Mouse (Mus musculus) thymus, postnatal 4 days (tissue): ENCODE measurements around the gene Phf21a.

ENCODE experiments used
- DNase-seq: peaks from one replicate; pipeline ENCODE4 v3.0.0; 2021

Gene Phf21a

GRCm38 (mm10) chr2:92365568-92365967 is 272.7 kb downstream of the Phf21a start:
- DNase-seq = no peak

DNA sequence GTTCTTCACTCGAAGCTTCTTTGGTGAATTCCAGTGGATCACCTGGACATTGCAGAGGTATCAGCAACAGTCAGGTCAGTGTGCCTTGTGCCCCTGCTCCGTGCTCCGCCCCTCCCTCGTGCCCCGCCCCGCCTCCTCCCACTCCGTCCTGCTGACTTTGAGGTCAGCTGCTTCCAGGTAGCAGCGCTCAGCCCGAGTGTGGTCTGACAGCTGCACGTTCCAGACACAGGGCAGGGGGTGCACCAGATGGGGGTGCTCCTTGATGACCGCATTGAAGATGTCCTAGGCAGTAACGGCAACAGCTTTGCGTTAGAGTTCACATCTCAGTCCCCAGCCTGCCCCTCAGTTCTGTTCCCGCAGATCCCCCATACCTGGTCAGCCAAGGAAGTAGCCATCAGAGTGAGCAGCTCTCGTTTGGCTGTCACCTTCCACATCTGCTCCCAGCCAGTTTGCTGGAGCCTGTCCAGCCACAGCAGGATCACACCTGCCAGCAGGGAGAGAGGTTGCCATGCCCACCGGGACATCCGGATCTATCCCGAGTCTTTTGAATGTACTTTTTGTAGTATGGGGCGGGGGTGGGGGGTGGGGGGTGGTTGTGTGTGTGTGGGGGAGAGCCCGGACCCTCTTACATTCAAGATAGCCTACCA is 274.6 kb downstream of the Phf21a start:
- DNase-seq = no peak

DNA sequence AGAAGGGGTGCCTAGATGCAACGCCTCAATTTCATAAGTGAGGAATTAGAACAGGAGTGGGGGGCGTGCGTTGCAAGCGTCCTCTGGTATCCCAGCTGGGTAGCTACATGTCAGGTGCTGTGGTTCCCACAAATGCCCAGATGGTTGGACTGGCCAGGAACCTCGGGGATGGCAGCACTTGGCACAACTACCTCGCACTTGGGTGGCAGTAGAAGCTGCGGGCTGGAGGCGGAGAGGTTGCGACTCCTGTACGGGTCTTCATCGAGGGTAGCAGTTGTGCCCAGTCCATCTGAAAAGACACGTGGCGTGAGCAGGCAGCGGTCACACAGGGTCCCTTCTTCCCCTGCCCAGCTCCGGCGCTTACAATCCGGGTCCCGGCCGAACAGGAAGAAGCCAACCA is 277.5 kb downstream of the Phf21a start:
- DNase-seq = no peak

- peak; percentile 66 for DNase-seq
Measured at GRCm38 (mm10) chr2:92370821-92371805, 278.2 kb downstream of the Phf21a start.

- DNase-seq = no peak
Measured at GRCm38 (mm10) chr2:92371971-92372690, 279.2 kb downstream of the Phf21a start.

- DNase-seq = no peak
Measured at GRCm38 (mm10) chr2:92372767-92373436, 280.0 kb downstream of the Phf21a start.

- DNase-seq = no peak
Measured at GRCm38 (mm10) chr2:92373437-92373813, 280.5 kb downstream of the Phf21a start.

DNA sequence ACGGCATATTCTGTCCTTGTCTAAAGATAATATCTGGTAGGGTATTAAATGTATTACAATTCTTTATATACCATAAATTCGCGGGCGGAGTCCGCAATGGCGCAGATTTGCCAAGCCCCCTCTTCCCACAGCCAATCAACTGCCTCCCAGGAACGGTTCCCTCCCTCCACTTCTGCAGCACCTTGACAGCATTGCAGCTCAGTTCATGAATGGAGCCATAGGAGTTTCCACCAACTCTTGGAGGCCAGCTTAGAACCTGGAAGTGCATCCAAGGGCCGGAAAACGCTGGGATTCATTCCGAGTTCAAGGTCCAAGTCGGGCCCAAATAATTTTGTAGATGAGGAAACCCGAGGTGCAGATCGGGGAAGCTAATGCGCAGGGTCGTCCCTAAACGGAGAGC is 281.6 kb downstream of the Phf21a start, which contains the start of the genes Pex16 and Large2:
TSS of gene Pex16 (plus strand) at position 163 of the 400 bp plus-strand sequence.
TSS of gene Large2 (minus strand) at position 356 of the 400 bp plus-strand sequence.
- DNase-seq = peak; percentile 63

DNA sequence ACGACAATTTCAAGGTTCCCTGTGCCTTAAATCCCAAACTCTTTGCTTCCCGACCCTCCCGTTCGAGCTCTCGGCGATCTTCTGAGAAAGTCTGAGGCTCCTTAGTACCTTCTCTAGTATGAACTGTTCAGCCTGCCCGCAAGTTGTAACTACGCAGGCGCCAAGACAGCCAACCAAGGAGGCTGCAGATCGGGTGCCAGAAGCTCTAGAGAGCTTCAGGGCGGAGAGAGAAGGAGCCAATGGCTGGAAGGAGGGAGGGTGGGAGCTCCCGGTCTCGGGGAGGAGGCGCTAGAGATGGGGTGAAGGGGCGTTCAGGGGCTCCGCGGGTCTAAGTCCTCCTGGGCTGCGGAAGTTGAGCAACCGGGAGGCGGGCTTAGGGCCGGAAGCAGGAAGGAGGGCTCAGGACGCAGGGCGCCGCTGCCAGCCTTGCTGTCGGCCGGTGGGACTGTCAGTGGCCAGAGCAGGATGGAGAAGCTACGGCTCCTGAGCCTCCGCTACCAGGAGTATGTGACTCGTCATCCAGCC is 282.2 kb downstream of the Phf21a start:
- DNase-seq = peak; percentile 92

GRCm38 (mm10) chr2:92375788-92376187 is 282.9 kb downstream of the Phf21a start:
- DNase-seq = no peak

DNA sequence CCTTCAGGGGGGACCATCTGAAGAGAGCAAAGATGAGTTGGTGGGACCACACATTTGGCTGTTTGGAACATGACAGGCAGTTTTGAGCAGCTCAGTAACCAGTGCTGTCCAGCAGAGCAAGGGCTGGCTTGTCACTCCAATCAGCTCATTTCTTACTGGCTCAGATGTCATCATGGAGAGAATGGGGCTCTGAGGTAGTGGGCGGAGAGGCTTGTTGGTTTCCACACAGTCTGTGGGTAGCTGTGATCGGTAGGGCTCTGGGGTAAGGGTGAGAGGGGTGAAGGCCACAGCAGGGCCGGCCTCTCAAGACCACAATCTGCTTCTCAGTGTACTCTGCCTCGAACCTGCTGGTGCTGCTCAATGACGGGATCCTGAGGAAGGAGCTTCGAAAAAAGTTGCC is 283.4 kb downstream of the Phf21a start:
- no peak for DNase-seq

- no peak for DNase-seq
Measured at GRCm38 (mm10) chr2:92377320-92377719, 284.4 kb downstream of the Phf21a start.

- no peak for DNase-seq
Measured at GRCm38 (mm10) chr2:92379783-92380494, 287.0 kb downstream of the Phf21a start.

DNA sequence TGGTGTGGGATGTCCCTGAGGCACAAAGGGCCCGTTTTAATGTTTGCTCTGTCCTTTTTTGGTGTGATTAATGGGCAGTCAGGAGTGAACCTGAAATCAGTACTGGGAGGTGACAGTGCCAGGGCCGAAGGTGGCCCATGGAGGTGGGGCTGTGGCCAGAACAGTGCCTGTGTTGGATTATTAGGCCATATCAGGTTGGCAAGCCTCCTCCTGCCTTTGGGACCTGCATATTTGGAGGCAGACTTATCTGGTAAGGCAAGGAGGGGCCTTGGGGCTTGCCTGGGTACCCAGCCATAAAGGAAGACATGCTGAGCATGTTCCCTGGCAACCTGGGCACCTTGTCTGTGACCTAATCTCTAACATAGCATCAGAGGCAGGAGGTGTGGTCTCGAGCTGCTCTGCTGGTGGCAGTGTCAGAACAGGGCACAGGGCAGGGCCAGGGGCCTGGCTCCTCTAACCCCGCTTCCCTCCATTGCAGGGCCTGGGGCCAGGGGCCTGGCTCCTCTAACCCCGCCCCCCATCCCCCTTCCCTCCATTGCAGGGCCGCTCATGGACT is 287.7 kb downstream of the Phf21a start:
- no peak for DNase-seq

DNA sequence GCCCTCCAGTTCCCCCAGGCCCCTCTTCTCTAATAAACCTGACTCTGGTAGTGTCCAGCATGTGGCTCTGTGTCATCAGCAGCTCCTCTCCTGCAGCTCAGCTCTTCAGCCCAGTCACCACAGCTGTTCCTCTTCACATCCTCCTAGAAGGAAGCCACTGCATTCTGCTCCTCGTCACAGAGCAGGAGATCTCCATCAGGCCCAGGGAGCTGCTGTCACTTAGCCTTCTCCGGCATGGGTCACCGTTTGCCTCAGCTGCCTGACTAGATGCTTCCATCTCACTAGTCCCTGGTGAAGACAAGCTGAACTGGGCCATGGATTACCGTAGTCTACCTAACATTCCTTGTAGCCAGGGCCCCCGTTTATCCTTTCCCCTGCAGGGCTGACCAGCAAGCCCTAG is 288.2 kb downstream of the Phf21a start:
- no peak for DNase-seq

DNA sequence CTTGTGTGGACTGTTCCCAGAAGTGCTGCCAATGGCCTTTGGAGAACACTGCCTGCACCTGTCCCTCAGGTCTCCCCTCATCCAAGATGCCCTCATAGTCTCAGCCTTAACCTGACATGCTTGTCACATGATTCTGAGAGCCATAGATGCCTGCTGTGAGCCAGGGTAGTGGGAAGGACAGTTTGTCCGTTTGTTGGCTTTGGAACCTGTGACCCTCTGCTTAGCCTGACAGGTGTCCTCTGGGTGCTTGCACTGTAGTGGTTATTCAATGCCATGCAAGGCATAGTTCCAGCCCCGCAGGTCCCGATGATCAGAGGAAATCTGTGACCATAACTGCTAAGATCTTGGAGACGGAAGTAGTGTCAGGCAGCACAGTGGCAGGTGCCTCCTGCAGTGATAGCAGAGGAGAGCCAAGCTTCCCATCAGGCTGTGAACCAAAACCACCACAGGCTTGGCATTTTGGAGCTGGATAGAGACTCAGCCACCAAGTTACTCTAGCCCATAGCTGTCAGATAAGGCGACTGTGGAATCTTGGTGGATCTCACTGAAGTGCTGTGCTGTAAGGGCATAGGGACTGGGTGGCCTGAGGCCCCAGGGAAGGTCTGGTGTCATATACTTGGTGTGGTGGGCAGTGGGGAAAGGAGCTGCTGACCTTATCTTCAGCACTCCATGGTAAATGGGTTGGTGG is 289.1 kb downstream of the Phf21a start, which contains the start of gene 1700029I15Rik:
TSS of gene 1700029I15Rik (plus strand) at position 638 of the 688 bp plus-strand sequence.
- no peak for DNase-seq

DNA sequence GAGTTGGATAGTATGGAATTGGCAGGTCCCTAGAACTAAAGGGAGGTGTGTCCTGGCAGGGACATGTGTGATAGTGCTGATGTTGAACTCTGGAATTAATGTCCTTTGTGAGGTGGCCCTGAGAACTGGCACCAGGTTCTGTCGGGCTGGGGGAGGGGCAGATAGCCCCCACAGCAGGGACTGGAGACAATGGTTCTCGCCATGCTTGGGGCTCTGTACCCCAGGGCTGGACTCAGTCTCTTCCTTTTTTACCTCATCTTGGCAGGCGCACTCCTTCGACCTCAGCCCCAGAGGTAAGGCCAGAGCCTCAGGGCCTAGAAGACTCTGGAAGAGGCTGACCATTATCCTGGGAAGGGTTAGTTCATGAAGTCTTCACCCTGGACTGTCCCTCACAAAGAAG is 289.8 kb downstream of the Phf21a start:
- DNase-seq = no peak

- peak; percentile 61 for DNase-seq
Measured at GRCm38 (mm10) chr2:92384101-92384500, 291.2 kb downstream of the Phf21a start.

GRCm38 (mm10) chr2:92385113-92386051 is 292.5 kb downstream of the Phf21a start:
- DNase-seq = no peak
